Mouse (Mus musculus) cerebellum, adult 2 months (tissue): Measurements from ENCODE around the gene Nr1d1. TPM values are rescaled to one million over a fixed set of nuclear protein-coding genes. Genes with fewer than 3 reads are reported as not detected.

ENCODE experiments used
- DNase-seq, 2 experiments: peaks; one replicate each; pipeline ENCODE4 v3.0.0; 2021
- H3K27ac ChIP-seq: fragments of 200-500 bp; 2 replicates; pipeline ENCODE4 v1.5.1; 2012; ENCODE audit warnings: low read length, control low read depth, inconsistent platforms; ENCODE audit not compliant: insufficient read depth
- H3K27me3 ChIP-seq: fragments of 200-500 bp; 2 replicates; pipeline ENCODE4 v1.6.1; 2012; ENCODE audit warnings: inconsistent platforms, mild to moderate bottlenecking, low read length, moderate library complexity; ENCODE audit not compliant: control insufficient read depth, insufficient read depth
- H3K4me1 ChIP-seq: fragments of 200-500 bp; 2 replicates; pipeline ENCODE4 v1.6.1; 2011; ENCODE audit warnings: low read length; ENCODE audit not compliant: control insufficient read depth, insufficient read depth
- H3K4me3 ChIP-seq: fragments of 200-500 bp; replicated peaks from 2 replicates; pipeline ENCODE3; 2011; ENCODE audit warnings: mild to moderate bottlenecking, low read depth, low read length, control low read depth; ENCODE audit not compliant: insufficient read depth
- CTCF ChIP-seq: fragments of 200-500 bp; IDR thresholded peaks from 2 replicates; pipeline ENCODE4 v1.5.1; 2011; ENCODE audit warnings: low read depth, mild to moderate bottlenecking, control low read depth, low read length, moderate library complexity, borderline replicate concordance; ENCODE audit not compliant: insufficient read depth
- POLR2A ChIP-seq: fragments of 200-500 bp; IDR thresholded peaks from 2 replicates; pipeline ENCODE4 v1.6.1; 2011; ENCODE audit warnings: low read length, control low read depth, borderline replicate concordance; ENCODE audit not compliant: insufficient read depth
- WGBS: fragments of 180-500 bp; shearing (Covaris S2); methylation state at CpG from one replicate; pipeline ENCODE4 v1.1.7; 2018; 5-methylcytosine and 5-hydroxymethylcytosine counted together
- polyA plus RNA-seq: library from polyadenylated mRNA; depleted of rRNA; stranded (reverse); fragments of >200 nt; gene quantifications from 2 replicates; pipeline ENCODE4 v1.2.3, GENCODE M21; 2012

The Nr1d1 gene
- polyA plus RNA-seq, 1 experiment = 144 TPM

- TF ChIP-seq CTCF = no peak
- TF ChIP-seq POLR2A = peak; percentile 23; the same call in 1 of the 2 replicates
- 23% methylated on average over 9 of the region's 9 CpGs for WGBS
Observed at GRCm38 (mm10) chr11:98767276-98767675, 7.9 kb downstream of the Nr1d1 start.

GRCm38 (mm10) chr11:98766816-98767215 is 8.3 kb downstream of the Nr1d1 start:
- DNase-seq = peak in 1 of 2 experiments; percentile 37
- Histone ChIP-seq H3K27ac (no peak overlapping the region), H3K4me3 (no peak overlapping the region), H3K4me1 (peaks cover 54% of the 10 kb centered on the region), H3K27me3 (no peaks in the 10 kb centered on the region)
- TF ChIP-seq CTCF (no peak), POLR2A (no peak)
- 6% methylated on average over 5 of the region's 5 CpGs for whole genome bisulfite sequencing

More at GRCm38 (mm10) chr11:98767276-98767675, 7.9 kb downstream of the Nr1d1 start:
- peaks cover 55% of the 10 kb centered on the region for H3K4me1 ChIP-seq
- H3K4me3 ChIP-seq = no peak overlapping the region
- H3K27me3 ChIP-seq = no peaks in the 10 kb centered on the region
- DNase-seq = peak in 1 of 2 experiments; percentile 42
- H3K27ac ChIP-seq = no peak overlapping the region

GRCm38 (mm10) chr11:98766346-98766745 is 8.8 kb downstream of the Nr1d1 start:
- Histone ChIP-seq H3K27me3 (no peaks in the 10 kb centered on the region), H3K4me1 (peaks cover 50% of the 10 kb centered on the region), H3K4me3 (no peak overlapping the region), H3K27ac (no peak overlapping the region)
- TF ChIP-seq CTCF (no peak), POLR2A (no peak)
- 8% methylated on average over 2 of the region's 2 CpGs for WGBS
- DNase-seq = peak in 1 of 2 experiments; percentile 40

GRCm38 (mm10) chr11:98765421-98766309 is 9.5 kb downstream of the Nr1d1 start:
- 19% methylated on average over 9 of the region's 9 CpGs for WGBS
- DNase-seq = peak in 1 of 2 experiments; percentile 41
- H3K4me1 ChIP-seq = peaks cover 46% of the 10 kb centered on the region
- no peak for TF ChIP-seq POLR2A
- TF ChIP-seq CTCF = no peak
- H3K27me3 ChIP-seq = no peaks in the 10 kb centered on the region
- no peak overlapping the region for H3K4me3 ChIP-seq
- no peak overlapping the region for H3K27ac ChIP-seq

GRCm38 (mm10) chr11:98764746-98765145 is 10.4 kb downstream of the Nr1d1 start:
- H3K27me3 ChIP-seq = no peaks in the 10 kb centered on the region
- no peak for TF ChIP-seq CTCF
- no peak for TF ChIP-seq POLR2A
- no peak overlapping the region for H3K4me3 ChIP-seq
- peaks cover 36% of the 10 kb centered on the region for H3K4me1 ChIP-seq
- no peak for DNase-seq
- H3K27ac ChIP-seq = no peak overlapping the region

GRCm38 (mm10) chr11:98764091-98764490 is 11.0 kb downstream of the Nr1d1 start:
- H3K4me3 ChIP-seq = no peak overlapping the region
- H3K27ac ChIP-seq = no peak overlapping the region
- 84% methylated on average over 18 of the region's 18 CpGs for WGBS
- TF ChIP-seq POLR2A = no peak
- TF ChIP-seq CTCF = no peak
- H3K27me3 ChIP-seq = no peaks in the 10 kb centered on the region
- no peak for DNase-seq
- H3K4me1 ChIP-seq = peaks cover 32% of the 10 kb centered on the region

GRCm38 (mm10) chr11:98763502-98763861 is 11.7 kb downstream of the Nr1d1 start:
- Histone ChIP-seq H3K27ac (no peak overlapping the region), H3K27me3 (no peaks in the 10 kb centered on the region), H3K4me1 (peaks cover 26% of the 10 kb centered on the region), H3K4me3 (no peak overlapping the region)
- WGBS = 84% methylated on average over 8 of the region's 8 CpGs
- TF ChIP-seq POLR2A (no peak), CTCF (no peak)
- no peak for DNase-seq
